Mouse (Mus musculus): Measurements from ENCODE around the gene Colq.

DNA sequence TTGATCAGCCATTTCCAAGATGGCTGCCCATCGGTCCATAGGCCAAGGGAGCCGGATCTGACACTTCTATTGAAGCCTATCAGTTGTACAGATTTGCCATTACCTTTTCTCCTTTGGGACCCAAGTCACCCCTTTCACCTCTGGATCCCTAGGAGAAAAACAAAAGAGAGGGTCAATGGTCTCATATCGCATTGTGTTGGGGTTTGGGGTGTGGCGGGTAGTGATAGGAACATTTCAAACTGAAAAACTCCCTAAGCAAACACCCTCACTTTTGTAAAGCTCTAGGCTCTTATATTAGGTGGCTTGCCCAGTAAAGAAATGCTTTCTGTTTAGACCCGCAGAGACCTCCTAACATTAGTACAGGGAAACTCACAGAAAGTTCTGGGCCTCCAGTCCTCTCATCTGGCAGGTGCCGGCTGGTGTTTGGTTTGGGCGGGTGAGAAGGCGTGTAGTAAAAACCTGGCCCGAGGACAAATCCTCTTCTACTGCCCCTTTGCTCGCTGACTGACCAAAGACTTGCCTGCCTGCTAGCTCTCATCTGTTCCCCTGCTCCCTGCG is 47.2 kb downstream of the Colq start:
- TF ChIP-seq POLR2A (IDR thresholded peaks at IDR 0.05; ENCODE audit: borderline replicate concordance, insufficient read depth, low read length) (no peak), CTCF (IDR thresholded peaks at IDR 0.05; ENCODE audit: borderline replicate concordance, insufficient read depth, low read depth, low read length) (no peak)
